Mouse (Mus musculus) embryonic fibroblast, embryonic 13.5 days (primary cell): ENCODE results near the gene Fryl. TPM values are rescaled to one million over a fixed set of nuclear protein-coding genes. Genes with fewer than 3 reads are reported as not detected.
A peak's percentile ranks its signal among the peaks of the same experiment; 100 is the strongest.

Source experiments
- H3K27ac ChIP-seq: 2 replicates; pipeline ENCODE4 v1.5.1; 2012; ENCODE audit warnings: low read length, control low read depth, inconsistent platforms; ENCODE audit not compliant: insufficient read depth
- H3K4me1 ChIP-seq: 2 replicates; pipeline ENCODE4 v1.6.1; 2011; ENCODE audit warnings: low read length; ENCODE audit not compliant: control insufficient read depth, insufficient read depth
- H3K4me3 ChIP-seq: 2 replicates; pipeline ENCODE4 v1.5.1; 2011; ENCODE audit warnings: mild to moderate bottlenecking, control low read depth, low read length; ENCODE audit not compliant: insufficient read depth
- CTCF ChIP-seq: IDR thresholded peaks from 2 replicates; pipeline ENCODE4 v1.5.1; 2011; ENCODE audit warnings: mild to moderate bottlenecking, control low read depth, low read length, moderate library complexity, borderline replicate concordance; ENCODE audit not compliant: insufficient read depth
- POLR2A ChIP-seq: IDR thresholded peaks from 2 replicates; pipeline ENCODE4 v1.6.1; 2011; ENCODE audit warnings: low read depth, mild to moderate bottlenecking, control low read depth, low read length, moderate library complexity
- polyA plus RNA-seq: library from polyadenylated mRNA; stranded (reverse); fragments of >200 nt; gene quantifications from 2 replicates; pipeline ENCODE4 v1.2.4, GENCODE M21; 2011; ENCODE audit warnings: low read depth; ENCODE audit not compliant: missing spikeins, insufficient read length

The Fryl gene
- polyA plus RNA-seq, 1 experiment, result 59.2 TPM

- H3K27ac ChIP-seq, result no peak overlapping the region
- no peak for TF ChIP-seq CTCF
- TF ChIP-seq POLR2A, result no peak
- H3K4me3 ChIP-seq, result no peak overlapping the region
- H3K4me1 ChIP-seq, result peaks cover 7% of the 10 kb centered on the region; the same call in 1 of the 2 replicates
Observed at GRCm38 (mm10) chr5:73227518-73228101, 28.8 kb downstream of the Fryl start.

GRCm38 (mm10) chr5:73223065-73223464 lies 33.4 kb downstream of the Fryl start:
- Histone ChIP-seq H3K4me3 (no peak overlapping the region), H3K27ac (no peak overlapping the region), H3K4me1 (peaks cover 5% of the 10 kb centered on the region; the same call in 1 of the 2 replicates)
- TF ChIP-seq CTCF (no peak), POLR2A (no peak)

GRCm38 (mm10) chr5:73222397-73222796 lies 34.0 kb downstream of the Fryl start:
- no peak overlapping the region for H3K4me3 ChIP-seq
- peaks cover 5% of the 10 kb centered on the region; the same call in 1 of the 2 replicates for H3K4me1 ChIP-seq
- no peak for TF ChIP-seq POLR2A
- peak; percentile 3; the same call in 1 of the 2 replicates for TF ChIP-seq CTCF
- no peak overlapping the region for H3K27ac ChIP-seq

GRCm38 (mm10) chr5:73221826-73222225 lies 34.6 kb downstream of the Fryl start:
- peaks cover 5% of the 10 kb centered on the region; the same call in 1 of the 2 replicates for H3K4me1 ChIP-seq
- H3K27ac ChIP-seq, result no peak overlapping the region
- H3K4me3 ChIP-seq, result no peak overlapping the region
- TF ChIP-seq POLR2A, result no peak
- TF ChIP-seq CTCF, result no peak

- Histone ChIP-seq H3K4me1 (peaks cover 5% of the 10 kb centered on the region; the same call in 1 of the 2 replicates), H3K27ac (no peak overlapping the region), H3K4me3 (no peak overlapping the region)
- no peak for TF ChIP-seq POLR2A
- no peak for TF ChIP-seq CTCF
Observed at GRCm38 (mm10) chr5:73219716-73220115, 36.7 kb downstream of the Fryl start.

- TF ChIP-seq POLR2A (no peak), CTCF (no peak)
- H3K4me1 ChIP-seq, result peaks cover 2% of the 10 kb centered on the region; the same call in 1 of the 2 replicates
- H3K27ac ChIP-seq, result no peak overlapping the region
- H3K4me3 ChIP-seq, result no peak overlapping the region
Observed at GRCm38 (mm10) chr5:73218065-73218464, 38.4 kb downstream of the Fryl start.

- no peak overlapping the region for H3K4me3 ChIP-seq
- H3K4me1 ChIP-seq, result no peaks in the 10 kb centered on the region
- no peak for TF ChIP-seq CTCF
- no peak for TF ChIP-seq POLR2A
- no peak overlapping the region for H3K27ac ChIP-seq
Observed at GRCm38 (mm10) chr5:73217116-73217515, 39.3 kb downstream of the Fryl start.

- Histone ChIP-seq H3K27ac (no peak overlapping the region), H3K4me1 (no peaks in the 10 kb centered on the region), H3K4me3 (no peak overlapping the region)
- TF ChIP-seq CTCF, result no peak
- TF ChIP-seq POLR2A, result no peak
Observed at GRCm38 (mm10) chr5:73216014-73216413, 40.4 kb downstream of the Fryl start.

GRCm38 (mm10) chr5:73212446-73212845 lies 44.0 kb downstream of the Fryl start:
- Histone ChIP-seq H3K4me3 (no peak overlapping the region), H3K27ac (no peak overlapping the region), H3K4me1 (no peaks in the 10 kb centered on the region)
- no peak for TF ChIP-seq CTCF
- no peak for TF ChIP-seq POLR2A

GRCm38 (mm10) chr5:73211961-73212360 lies 44.5 kb downstream of the Fryl start:
- TF ChIP-seq POLR2A (no peak), CTCF (no peak)

More at GRCm38 (mm10) chr5:73211961-73212360, 44.5 kb downstream of the Fryl start:
- Histone ChIP-seq H3K4me3 (no peak overlapping the region), H3K4me1 (no peaks in the 10 kb centered on the region), H3K27ac (no peak overlapping the region)
